Mouse (Mus musculus) cerebellum, adult 8-10 months (tissue): ENCODE measurements at regions not wholly inside any gene's neighbourhood (a gene's known extent, or its start where the extent isn't known, plus 50 kb on each side); places are given as distances from the start of the nearest gene placed in this dataset.

ENCODE experiments used
- DNase-seq: peaks from one replicate; pipeline ENCODE4 v3.0.0; 2022

DNA sequence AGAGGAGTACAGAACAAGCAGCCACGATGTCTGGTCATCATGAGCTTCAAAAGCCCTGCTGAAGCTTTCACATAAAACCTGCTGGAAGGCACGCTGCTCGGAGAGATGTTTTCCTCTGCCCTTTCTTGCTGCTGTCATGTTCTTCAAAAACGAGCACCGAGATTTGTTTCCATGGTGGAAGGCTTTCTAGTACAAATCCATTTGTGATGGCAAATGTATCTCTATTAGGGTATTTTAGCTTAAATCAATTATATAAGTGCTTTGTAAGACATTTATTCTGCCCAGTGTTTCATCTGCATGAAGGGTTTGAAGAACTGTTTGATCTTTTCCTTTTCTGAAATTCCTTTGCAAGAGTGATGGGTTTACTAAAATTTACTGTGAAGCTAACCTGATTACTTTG is 253.1 kb downstream of the Fam173b start:
- DNase-seq, result no peak

- DNase-seq, result no peak
These were observed 253.5 kb downstream of the Fam173b start for GRCm38 (mm10) chr15:31855188-31855587.

DNA sequence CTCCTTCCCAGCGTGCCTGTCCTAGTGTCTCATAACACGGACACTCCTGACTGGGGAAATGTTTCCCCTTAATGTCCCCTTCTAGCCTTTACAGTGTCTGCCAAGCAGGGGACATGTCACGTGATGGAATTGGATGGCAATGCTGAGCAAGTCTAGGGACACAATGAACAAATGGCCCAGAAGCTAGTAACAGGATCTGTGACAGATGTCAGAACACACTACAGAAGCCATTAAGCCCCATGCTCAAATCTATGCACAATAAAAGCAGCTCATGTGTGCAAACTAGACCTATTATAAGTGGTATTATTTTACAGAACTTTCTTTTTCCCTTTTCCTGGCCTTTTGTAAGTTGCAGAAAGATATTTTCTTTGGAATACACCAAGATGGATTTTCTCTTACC is 267.4 kb downstream of the Fam173b start:
- DNase-seq, result no peak

GRCm38 (mm10) chr15:31869673-31870417 is 268.2 kb downstream of the Fam173b start:
- DNase-seq, result no peak

- no peak for DNase-seq
These were observed 273.8 kb downstream of the Fam173b start for GRCm38 (mm10) chr15:31875436-31875835.

DNA sequence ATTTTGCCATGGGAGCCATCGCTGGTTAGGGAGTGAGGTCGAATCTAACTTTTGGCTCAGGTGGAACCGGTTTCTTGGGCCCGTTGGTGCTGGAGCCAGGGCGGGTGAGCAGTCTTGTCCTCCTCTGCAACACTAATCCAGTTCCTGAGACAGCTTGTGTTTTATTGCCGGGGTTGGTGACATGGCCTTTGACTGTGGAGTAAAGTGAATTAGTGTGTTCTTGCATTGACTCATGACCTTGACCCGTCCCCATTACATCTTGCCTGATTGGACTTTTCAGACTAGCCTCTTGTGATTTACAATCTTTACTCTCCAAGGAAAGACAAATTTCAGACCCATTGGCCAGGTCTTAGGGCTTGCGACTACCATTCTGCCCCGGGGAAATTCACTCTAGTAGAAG is 278.8 kb downstream of the Fam173b start:
- no peak for DNase-seq

GRCm38 (mm10) chr15:31882331-31882730 is 280.7 kb downstream of the Fam173b start:
- no peak for DNase-seq

DNA sequence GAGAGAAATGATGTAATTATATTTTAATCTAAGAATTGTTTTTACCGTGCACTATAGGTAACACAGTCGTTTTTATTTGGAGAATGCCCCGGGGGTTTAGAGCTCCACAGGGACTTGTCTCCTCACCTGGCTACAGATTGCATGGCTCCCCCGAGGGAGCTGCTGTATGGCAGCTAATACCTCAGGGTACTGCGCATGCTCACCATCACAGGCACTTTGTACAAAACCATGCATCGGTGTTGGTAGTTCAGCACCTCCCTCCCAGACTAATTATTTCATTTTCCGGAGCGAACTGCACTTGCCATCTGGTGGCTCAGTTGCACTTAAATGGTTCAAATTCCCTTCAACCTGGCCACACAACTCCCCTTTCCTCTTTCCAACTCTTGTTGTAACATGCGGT is 281.9 kb downstream of the Fam173b start:
- DNase-seq, result peak; percentile 21

DNA sequence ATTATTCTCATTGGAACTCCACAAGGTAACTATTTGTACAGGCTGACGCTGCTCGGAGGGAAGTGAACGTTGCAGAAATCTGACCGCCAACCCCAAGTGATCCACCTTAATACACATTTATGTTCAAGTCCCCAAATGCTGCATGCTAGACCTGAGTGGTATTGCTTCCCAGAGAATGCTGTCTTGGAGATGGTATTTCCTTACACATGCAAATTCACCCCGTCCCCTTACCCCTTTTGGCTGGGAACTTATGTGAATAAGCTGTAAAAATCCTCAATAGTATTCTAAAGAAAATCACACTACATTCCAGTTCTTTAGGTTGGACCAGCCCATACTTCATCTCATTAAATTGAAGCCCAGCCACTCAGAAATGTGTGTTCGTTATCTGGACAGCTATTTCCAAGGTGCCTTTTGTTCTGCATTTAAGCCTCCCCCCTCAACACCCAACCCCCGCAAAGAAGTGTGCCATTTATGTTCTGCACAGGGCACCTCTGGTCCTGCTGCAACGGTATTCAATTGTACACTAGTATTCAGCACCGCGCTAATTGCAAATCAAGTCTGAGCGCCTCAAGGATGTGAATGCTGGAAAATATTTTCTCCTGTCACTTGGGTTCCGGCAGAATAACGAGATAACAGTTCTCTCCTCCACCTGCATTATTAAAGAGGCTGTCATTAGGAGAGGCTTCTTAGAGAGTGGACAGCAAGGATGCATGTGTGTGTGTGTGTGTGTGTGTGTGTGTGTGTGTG is 278.0 kb upstream of the Tas2r119 start:
- DNase-seq, result no peak

DNA sequence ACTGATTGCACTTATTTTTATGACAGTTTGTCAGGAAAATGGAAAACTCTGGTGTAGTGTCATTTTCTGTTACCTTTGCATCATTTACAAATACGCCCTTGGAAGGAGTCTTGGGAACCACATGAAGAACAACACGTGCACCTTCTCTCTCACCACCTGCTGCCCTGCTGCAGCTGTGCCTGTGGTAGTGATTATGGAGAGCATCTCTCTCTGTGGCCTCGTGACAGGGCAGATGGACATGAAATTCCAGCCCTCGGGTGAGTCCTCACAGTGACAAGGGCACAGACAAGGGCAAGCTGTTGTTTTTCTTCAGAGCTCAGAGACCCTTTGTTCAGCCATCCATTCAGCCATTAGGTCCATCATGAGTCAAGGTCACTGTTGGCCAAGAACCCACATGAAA is 276.8 kb upstream of the Tas2r119 start:
- no peak for DNase-seq

GRCm38 (mm10) chr15:31908432-31908831 is 268.7 kb upstream of the Tas2r119 start:
- no peak for DNase-seq

- DNase-seq, result no peak
These were observed 265.1 kb upstream of the Tas2r119 start for GRCm38 (mm10) chr15:31911978-31912377.

DNA sequence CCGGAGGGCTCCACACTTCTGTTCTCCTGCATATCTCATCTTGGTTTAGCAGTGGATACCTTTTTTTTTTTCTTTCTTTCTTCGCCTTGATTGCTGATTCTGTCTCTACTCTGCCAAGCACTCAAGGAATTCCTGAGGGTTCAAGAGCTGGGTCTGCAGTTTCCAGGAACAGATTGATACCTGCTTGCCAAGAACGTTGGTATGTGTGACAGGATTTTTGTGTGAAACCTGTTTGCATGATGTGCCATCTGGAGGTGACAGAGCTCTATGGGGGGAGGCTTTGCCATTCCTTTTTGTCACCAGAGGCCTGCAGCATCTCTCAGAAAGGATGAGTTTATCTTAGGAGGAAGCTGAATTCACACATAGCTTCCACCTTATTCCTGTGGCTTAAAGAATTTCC is 255.6 kb upstream of the Tas2r119 start:
- DNase-seq, result peak; percentile 37

DNA sequence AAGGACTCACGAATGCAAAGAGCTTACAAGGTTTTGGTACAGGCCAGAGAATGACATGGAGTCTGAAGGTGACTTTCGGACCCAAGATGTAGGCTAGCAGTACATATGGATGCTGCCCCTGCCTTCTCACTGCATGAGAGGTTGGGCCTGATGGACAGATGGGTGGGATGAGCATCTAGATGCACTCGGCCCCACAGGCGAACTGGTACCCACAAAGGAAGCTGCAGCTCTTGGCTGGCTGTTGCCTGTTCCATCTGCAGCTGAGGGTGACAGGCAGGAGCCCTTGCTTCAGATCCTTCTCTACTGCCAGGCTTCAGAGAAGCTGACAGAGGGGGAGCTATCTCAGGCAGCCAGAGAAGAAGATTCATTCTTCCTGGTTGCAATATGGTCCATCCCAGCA is 216.8 kb upstream of the Tas2r119 start:
- no peak for DNase-seq

DNA sequence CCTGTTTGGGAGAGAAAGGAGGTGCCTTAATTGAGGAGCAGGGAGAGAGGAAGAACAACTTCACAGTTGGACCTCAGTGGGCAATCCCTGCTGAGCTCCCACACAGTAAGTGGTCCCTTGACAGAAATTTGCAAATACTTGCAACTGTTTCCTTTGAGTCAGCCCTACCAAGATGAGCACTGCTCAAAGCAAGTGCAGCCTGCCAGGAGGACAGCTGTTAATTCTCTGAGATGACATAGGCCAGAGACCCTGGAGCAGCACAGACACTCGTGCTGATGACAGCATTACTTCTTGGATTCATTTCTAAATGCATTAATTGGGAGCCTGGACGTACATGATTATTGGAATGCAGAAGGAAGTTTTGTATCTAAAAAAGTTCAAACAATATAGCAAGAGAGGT is 215.1 kb upstream of the Tas2r119 start:
- DNase-seq, result no peak

GRCm38 (mm10) chr15:31964911-31965310 is 212.2 kb upstream of the Tas2r119 start:
- DNase-seq, result no peak

DNA sequence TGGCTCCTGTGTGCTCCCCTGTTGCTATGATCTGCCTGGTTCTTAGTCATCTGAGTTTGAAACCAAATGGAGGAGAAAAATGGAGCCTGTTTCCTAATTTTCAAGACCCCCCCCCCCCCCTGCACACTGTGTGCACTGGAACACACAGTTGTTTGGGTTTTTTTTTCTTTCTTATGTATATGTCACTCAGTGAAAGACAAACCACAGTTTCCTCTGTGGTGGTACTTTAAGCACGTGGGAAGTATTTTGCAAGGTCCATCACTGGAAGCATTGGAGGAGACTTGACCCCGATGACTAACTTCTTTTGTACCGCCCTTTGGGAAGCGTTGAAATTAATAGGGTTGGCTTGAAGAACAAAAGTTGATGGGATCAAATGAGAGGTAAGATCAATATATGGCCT is 211.5 kb upstream of the Tas2r119 start:
- DNase-seq, result no peak

GRCm38 (mm10) chr15:31972891-31973290 is 204.2 kb upstream of the Tas2r119 start:
- DNase-seq, result no peak

DNA sequence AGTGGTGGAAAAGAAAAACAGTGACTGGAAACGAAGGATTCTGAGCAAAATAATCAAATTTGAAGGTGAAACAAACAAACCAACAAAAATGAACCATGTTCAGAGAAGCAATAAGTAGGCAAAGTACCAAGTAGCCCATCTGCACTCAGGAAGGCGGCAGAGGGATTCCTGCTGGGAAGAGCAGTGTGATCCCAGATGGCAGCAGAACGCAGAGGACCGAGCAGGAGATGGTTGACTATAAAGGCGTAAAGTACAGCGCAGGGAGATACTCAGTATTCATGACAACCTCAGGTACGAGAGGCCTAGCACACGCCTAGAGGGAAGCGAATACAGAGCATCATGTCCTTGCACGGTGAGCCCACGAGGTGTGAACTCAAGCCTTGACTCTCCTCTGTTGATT is 203.2 kb upstream of the Tas2r119 start:
- DNase-seq, result peak; percentile 89

GRCm38 (mm10) chr15:31976461-31976860 is 200.6 kb upstream of the Tas2r119 start:
- no peak for DNase-seq

- DNase-seq, result no peak
These were observed 199.5 kb upstream of the Tas2r119 start for GRCm38 (mm10) chr15:31977563-31977962.

- DNase-seq, result no peak
These were observed 197.1 kb upstream of the Tas2r119 start for GRCm38 (mm10) chr15:31979961-31980360.

DNA sequence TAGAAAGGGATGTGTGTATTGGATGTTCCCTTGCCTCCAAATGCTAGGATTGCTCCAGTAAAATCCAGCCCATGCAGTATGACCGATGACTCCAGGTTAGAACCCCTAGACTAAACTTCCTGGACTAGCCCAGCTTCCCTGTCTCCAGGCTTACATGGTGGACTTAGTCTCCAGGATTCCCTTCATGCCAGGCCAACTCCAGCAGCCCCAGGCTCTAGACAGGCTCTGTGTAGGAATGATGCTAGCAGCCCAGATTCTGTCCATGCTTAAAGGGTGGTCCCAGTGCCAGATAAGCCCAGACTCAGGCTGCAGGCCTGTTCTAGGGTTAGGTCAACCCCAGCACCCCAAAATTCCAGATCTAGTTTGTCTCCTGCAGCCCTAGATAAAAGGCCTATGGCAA is 196.3 kb upstream of the Tas2r119 start:
- DNase-seq, result no peak

DNA sequence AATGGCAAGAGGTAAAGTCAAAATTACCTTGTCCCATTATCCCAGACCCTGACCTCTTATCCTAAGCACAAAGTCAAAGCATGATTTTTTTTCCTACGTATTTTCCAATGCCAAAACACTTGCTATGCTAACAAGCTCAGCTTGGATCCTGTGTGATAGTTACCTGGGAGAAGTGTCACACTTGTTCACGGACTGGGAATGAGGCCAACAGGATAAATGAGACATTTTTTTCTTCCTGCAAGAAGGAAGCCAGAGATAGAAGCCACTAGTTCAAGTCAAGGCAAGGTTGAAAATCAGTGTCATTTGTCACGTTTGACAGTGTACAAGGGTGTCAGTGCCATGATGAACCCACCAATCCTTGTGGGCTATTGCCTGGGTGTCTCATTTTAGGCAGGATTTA is 189.8 kb upstream of the Tas2r119 start:
- no peak for DNase-seq

GRCm38 (mm10) chr15:31989093-31989492 is 188.0 kb upstream of the Tas2r119 start:
- peak; percentile 47 for DNase-seq
